Mouse (Mus musculus): ENCODE data around the gene Szrd1.
"Not testable (repeated sequence)": the region's sequence is repeated elsewhere in the genome, so short reads cannot be mapped to it uniquely, and the experiment has no call there.

The Szrd1 gene

DNA sequence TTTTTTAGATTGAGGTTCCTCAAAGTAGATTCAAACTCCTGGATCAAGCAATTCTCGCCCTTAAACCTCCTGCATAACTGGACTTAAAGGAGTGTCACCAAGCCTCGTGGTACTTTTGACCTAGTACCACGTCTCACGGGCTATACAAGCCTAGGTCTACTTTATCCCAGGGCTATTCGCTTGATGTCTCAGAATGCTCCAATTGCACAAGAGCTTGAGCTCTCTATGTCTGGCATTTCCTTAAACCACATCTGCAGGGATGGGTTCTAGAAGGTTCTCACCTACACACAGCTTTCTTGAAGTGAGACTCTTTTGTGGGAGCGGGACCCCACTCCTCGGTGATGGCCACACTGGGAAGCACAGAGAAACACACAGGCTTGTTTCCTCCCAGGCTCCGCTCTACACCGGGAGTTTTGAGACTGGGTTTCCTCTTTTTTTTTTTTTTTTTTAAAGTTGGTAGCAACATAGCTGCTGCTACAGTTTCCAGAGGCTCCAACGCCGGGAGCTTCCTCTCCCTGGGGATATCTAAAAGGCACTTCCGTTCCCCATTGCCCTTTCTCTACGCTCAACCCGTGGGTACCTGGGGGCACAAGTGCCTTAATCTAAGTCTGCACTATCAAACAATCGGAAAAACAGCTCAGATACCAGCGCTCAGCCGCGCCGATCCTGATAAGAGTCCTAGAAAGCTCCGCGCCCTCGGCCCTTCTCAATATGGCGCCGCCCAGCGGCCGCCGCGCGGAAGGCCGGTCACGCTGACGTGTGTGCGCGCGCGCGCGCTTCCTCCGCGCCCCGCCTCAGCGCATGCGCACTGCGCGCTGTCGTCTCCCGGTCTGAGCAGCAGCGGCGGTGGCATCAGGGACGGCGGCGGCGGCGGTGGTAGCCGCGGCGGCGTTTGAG lies 7.8 kb upstream of the Szrd1 start, which contains the start of gene Fbxo42:
Gene Fbxo42, plus strand, starts transcription at position 802 of the 897 bp plus-strand sequence.
- DNase-seq (ENCODE audit: low spot score in 2 of 2): peak; percentile 95 to 99

GRCm38 (mm10) chr4:141146491-141147033 lies 7.0 kb upstream of the Szrd1 start:
- DNase-seq (ENCODE audit: low spot score in 2 of 2): no peak

GRCm38 (mm10) chr4:141145124-141145523 lies 5.5 kb upstream of the Szrd1 start:
- not testable (repeated sequence) for DNase-seq (ENCODE audit: low spot score in 2 of 2)

- DNase-seq (ENCODE audit: low spot score in 2 of 2): peak; percentile 79 to 90
These were observed 2.8 kb upstream of the Szrd1 start for GRCm38 (mm10) chr4:141142285-141142811.

DNA sequence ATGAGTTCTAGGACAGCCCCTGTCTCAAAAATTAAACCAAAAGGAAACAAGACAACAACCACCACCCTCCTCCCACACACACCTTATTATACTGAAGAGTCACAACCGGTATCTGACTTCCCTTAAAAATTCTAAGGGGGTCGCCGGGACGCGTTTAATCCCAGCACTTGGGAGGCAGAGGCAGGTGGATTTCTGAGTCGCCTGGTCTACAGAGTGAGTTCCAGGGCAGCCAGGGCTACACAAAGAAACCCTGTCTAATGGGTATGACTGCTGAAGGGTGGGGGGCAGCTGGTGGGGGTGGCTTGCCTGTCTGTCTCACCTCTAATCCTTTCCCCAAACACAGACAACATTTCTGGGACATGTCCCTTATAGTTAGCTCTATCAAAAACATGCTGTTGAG lies 1.4 kb upstream of the Szrd1 start:
- no peak for DNase-seq (ENCODE audit: low spot score in 2 of 2)

GRCm38 (mm10) chr4:141140354-141140753 lies 779 bp upstream of the Szrd1 start:
- DNase-seq (ENCODE audit: low spot score in 2 of 2): not testable (repeated sequence)

GRCm38 (mm10) chr4:141138425-141139115 lies 1.0 kb downstream of the Szrd1 start:
- no peak for DNase-seq (ENCODE audit: low spot score in 2 of 2)

- DNase-seq (ENCODE audit: low spot score in 2 of 2): not testable (repeated sequence)
These were observed 1.8 kb downstream of the Szrd1 start for GRCm38 (mm10) chr4:141137740-141138139.

- DNase-seq (ENCODE audit: low spot score in 2 of 2): no peak
These were observed 3.4 kb downstream of the Szrd1 start for GRCm38 (mm10) chr4:141136126-141136525.

DNA sequence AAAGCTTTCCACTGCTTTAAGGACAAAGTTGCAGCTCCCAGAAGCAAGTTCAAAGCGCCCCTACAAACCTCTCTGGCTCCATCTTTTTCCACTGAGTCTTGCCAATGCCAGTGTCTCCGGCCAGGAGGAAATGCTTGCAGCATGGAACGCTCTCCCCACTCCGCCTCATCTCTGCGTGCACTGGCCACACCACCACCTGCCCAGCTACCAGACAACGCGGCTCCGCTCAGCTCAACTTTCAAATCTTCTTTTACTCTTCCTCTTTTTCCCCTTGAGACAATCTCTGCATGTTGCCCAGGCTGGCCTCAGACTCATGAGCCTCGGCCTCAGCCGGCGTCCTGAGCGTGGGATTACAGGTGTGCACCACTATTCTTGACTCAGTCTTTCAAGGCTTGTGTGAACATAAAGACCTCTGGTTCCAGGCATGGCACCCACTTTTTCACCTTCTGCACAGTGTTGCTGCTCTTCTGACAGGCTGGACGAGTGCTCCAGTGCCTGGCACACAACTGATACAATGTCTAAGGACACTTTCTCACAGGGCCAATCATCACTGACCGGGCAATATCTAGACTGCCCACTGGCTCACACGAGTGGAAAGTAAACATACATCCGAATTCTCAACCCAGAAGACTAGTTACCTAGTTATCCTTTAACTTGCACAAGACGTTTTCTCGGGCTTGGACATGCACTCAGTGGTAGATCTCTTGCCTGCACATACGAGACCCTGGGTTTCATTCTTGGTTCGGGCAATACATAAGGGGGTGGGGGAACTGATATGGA lies 4.6 kb downstream of the Szrd1 start:
- peak in 1 of 2 experiments; percentile 43 for DNase-seq (ENCODE audit: low spot score in 2 of 2)

DNA sequence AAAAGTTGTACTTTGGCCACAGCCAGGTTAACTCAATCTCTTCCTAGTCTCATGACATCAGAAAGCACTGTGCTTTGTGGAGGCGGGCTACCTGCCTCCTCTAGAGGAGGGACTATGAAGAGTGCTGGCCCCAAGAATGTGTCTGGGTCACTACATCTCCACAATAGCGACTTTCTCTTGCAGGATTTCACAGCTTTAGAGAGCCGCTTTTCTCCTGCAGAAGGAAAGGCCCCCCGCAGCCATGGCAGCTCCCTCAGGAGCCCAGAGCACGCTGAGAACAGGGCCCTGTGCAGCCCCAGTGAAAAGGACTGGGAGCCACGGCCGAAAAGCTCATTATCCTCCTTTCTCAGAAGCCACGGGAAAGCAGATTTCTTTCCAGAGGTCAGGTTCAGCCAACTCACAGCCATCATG lies 5.5 kb downstream of the Szrd1 start:
- DNase-seq (ENCODE audit: low spot score in 2 of 2): no peak

DNA sequence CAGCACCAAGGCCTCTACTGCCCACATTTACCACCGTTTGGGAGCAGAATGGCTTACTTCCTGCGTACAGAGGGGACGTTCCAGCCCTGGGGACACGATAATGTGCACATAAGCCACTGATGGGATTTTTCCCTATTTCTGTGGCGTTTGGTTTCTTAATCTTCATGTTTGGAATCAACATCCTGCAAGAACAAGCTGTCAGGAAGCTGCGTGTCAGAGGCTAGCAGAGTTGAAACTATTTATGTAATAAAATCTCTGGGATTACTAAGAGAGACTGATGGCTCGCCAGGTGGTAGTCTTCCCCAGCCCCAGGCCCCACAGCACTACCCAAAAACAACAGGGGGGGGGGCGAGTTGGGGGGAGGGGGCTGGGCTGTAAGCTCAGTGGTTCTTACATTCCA lies 6.3 kb downstream of the Szrd1 start:
- DNase-seq (ENCODE audit: low spot score in 2 of 2): no peak

GRCm38 (mm10) chr4:141132191-141132590 lies 7.4 kb downstream of the Szrd1 start:
- no peak for DNase-seq (ENCODE audit: low spot score in 2 of 2)

GRCm38 (mm10) chr4:141131531-141132061 lies 8.0 kb downstream of the Szrd1 start:
- DNase-seq (ENCODE audit: low spot score in 2 of 2): no peak

- no peak for DNase-seq (ENCODE audit: low spot score in 2 of 2)
These were observed 8.8 kb downstream of the Szrd1 start for GRCm38 (mm10) chr4:141130704-141131342.

- no peak for DNase-seq (ENCODE audit: low spot score in 2 of 2)
These were observed 10.3 kb downstream of the Szrd1 start for GRCm38 (mm10) chr4:141129190-141129710.

- no peak for DNase-seq (ENCODE audit: low spot score in 2 of 2)
These were observed 16.5 kb downstream of the Szrd1 start for GRCm38 (mm10) chr4:141123065-141123464.

DNA sequence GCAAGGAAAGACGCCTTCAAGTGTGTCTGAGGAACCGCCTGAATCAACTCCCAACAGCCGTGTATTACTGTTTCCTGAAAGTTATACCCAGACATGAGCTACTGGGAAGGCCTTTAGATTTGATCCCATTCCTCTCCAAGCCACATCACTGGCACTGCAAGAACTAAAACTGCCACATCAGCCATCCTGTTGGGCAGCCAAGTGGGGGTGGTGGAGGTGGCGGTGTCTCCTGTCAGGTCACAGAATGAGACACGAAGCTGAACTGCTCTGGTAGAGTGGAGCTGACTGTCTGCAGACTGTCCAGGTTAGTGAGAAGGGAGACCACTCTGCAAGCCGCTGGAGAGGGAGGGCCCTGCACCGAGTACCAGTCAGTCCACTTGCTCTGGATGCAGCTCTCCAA lies 16.9 kb downstream of the Szrd1 start:
- no peak for DNase-seq (ENCODE audit: low spot score in 2 of 2)

- peak; percentile 51 to 79 for DNase-seq (ENCODE audit: low spot score in 2 of 2)
These were observed 18.9 kb downstream of the Szrd1 start for GRCm38 (mm10) chr4:141120700-141121099.

GRCm38 (mm10) chr4:141118691-141119090 lies 20.9 kb downstream of the Szrd1 start:
- DNase-seq (ENCODE audit: low spot score in 2 of 2): no peak

Data from spleen, postnatal 4 days (tissue).